Mouse (Mus musculus): ENCODE measurements around the gene Ccl28. TPM values are rescaled to one million over a fixed set of nuclear protein-coding genes. Genes with fewer than 3 reads are reported as not detected.
"Not testable (repeated sequence)": the region's sequence is repeated elsewhere in the genome, so short reads cannot be mapped to it uniquely, and the experiment has no call there.

Ccl28 gene
- polyA plus RNA-seq, 1 experiment from 2014 or later, result not detected

GRCm38 (mm10) chr13:119618841-119619240, 4.8 kb upstream of the Ccl28 start:
- no peak for ATAC-seq
- Histone ChIP-seq H3K4me2 (ENCODE audit: low read depth, low read length) (no peak overlapping the region), H3K9me3 (ENCODE audit: low read length) (no peaks in the 10 kb centered on the region), H3K9ac (replicated peaks) (no peak overlapping the region), H3K4me1 (ENCODE audit: insufficient read depth) (no peaks in the 10 kb centered on the region), H3K27me3 (ENCODE audit: insufficient read depth, low read length) (no peaks in the 10 kb centered on the region), H3K4me3 (ENCODE audit: low read depth, low read length) (no peak overlapping the region), H3K36me3 (replicated peaks; ENCODE audit: insufficient read depth, low read length) (no peaks in the 10 kb centered on the region), H3K27ac (ENCODE audit: low read depth) (no peak overlapping the region)
- no peak for DNase-seq
- WGBS (ENCODE audit: insufficient replicate concordance), result 86% methylated on average over 3 of the region's 3 CpGs
- TF ChIP-seq EP300 (IDR thresholded peaks at IDR 0.05; ENCODE audit: low read depth) (no peak), CTCF (IDR thresholded peaks at IDR 0.05; ENCODE audit: low read depth) (no peak)

GRCm38 (mm10) chr13:119619735-119620134, 3.9 kb upstream of the Ccl28 start:
- Histone ChIP-seq H3K27me3 (ENCODE audit: insufficient read depth, low read length) (no peaks in the 10 kb centered on the region), H3K4me3 (ENCODE audit: low read depth, low read length) (no peak overlapping the region), H3K36me3 (replicated peaks; ENCODE audit: insufficient read depth, low read length) (no peaks in the 10 kb centered on the region), H3K4me2 (ENCODE audit: low read depth, low read length) (no peak overlapping the region), H3K4me1 (ENCODE audit: insufficient read depth) (no peaks in the 10 kb centered on the region), H3K9me3 (ENCODE audit: low read length) (no peaks in the 10 kb centered on the region), H3K27ac (ENCODE audit: low read depth) (no peak overlapping the region), H3K9ac (replicated peaks) (no peak overlapping the region)
- no peak for DNase-seq
- ATAC-seq, result no peak
- no peak for TF ChIP-seq EP300 (IDR thresholded peaks at IDR 0.05; ENCODE audit: low read depth)
- TF ChIP-seq CTCF (IDR thresholded peaks at IDR 0.05; ENCODE audit: low read depth), result no peak
- 59% methylated on average over 3 of the region's 3 CpGs for WGBS (ENCODE audit: insufficient replicate concordance)

- H3K9me3 ChIP-seq (ENCODE audit: low read length); H3K27ac ChIP-seq (ENCODE audit: low read depth); H3K4me1 ChIP-seq (ENCODE audit: insufficient read depth); H3K9ac ChIP-seq (replicated peaks); H3K4me3 ChIP-seq (ENCODE audit: low read depth, low read length); H3K27me3 ChIP-seq (ENCODE audit: insufficient read depth, low read length); DNase-seq; H3K36me3 ChIP-seq (replicated peaks; ENCODE audit: insufficient read depth, low read length); H3K4me2 ChIP-seq (ENCODE audit: low read depth, low read length): not testable (repeated sequence)
- ATAC-seq, result 0 out of 2 replicates have a peak, but pooled peaks have one; percentile 38
- WGBS (ENCODE audit: insufficient replicate concordance), result 55% methylated on average over 5 of the region's 5 CpGs
- peak; percentile 29 for TF ChIP-seq CTCF (IDR thresholded peaks at IDR 0.05; ENCODE audit: low read depth)
Measured at GRCm38 (mm10) chr13:119625952-119626351, 2.3 kb downstream of the Ccl28 start.

GRCm38 (mm10) chr13:119631482-119632155, 8.0 kb downstream of the Ccl28 start:
- peak; percentile 99 for ATAC-seq
- H3K4me1 ChIP-seq (ENCODE audit: insufficient read depth), result no peaks in the 10 kb centered on the region
- H3K4me2 ChIP-seq (ENCODE audit: low read depth, low read length), result peak overlapping the region; percentile 69
- no peaks in the 10 kb centered on the region for H3K9me3 ChIP-seq (ENCODE audit: low read length)
- H3K27ac ChIP-seq (ENCODE audit: low read depth), result no peak overlapping the region
- H3K36me3 ChIP-seq (replicated peaks; ENCODE audit: insufficient read depth, low read length), result no peaks in the 10 kb centered on the region
- 2% methylated on average over 22 of the region's 33 CpGs for WGBS (ENCODE audit: insufficient replicate concordance)
- H3K27me3 ChIP-seq (ENCODE audit: insufficient read depth, low read length), result no peaks in the 10 kb centered on the region
- DNase-seq, result peak; percentile 85
- TF ChIP-seq CTCF (IDR thresholded peaks at IDR 0.05; ENCODE audit: low read depth), result no peak
- no peak for TF ChIP-seq EP300 (IDR thresholded peaks at IDR 0.05; ENCODE audit: low read depth)
- H3K4me3 ChIP-seq (ENCODE audit: low read depth, low read length), result peak overlapping the region; percentile 44
- 0 out of 2 replicates have a peak overlapping the region, but pooled peaks have one; percentile 46 for H3K9ac ChIP-seq (replicated peaks)

- H3K4me2 ChIP-seq (ENCODE audit: low read depth, low read length), result peak overlapping the region; percentile 69
- no peaks in the 10 kb centered on the region for H3K36me3 ChIP-seq (replicated peaks; ENCODE audit: insufficient read depth, low read length)
- no peaks in the 10 kb centered on the region for H3K4me1 ChIP-seq (ENCODE audit: insufficient read depth)
- TF ChIP-seq EP300 (IDR thresholded peaks at IDR 0.05; ENCODE audit: low read depth), result no peak
- TF ChIP-seq CTCF (IDR thresholded peaks at IDR 0.05; ENCODE audit: low read depth), result no peak
- no peak for ATAC-seq
- no peaks in the 10 kb centered on the region for H3K27me3 ChIP-seq (ENCODE audit: insufficient read depth, low read length)
- peak overlapping the region; percentile 44; the same call in 1 of the 2 replicates for H3K4me3 ChIP-seq (ENCODE audit: low read depth, low read length)
- H3K9ac ChIP-seq (replicated peaks), result no peak overlapping the region
- DNase-seq, result no peak
- WGBS (ENCODE audit: insufficient replicate concordance), result 79% methylated on average over 4 of the region's 4 CpGs
- H3K9me3 ChIP-seq (ENCODE audit: low read length), result no peaks in the 10 kb centered on the region
- H3K27ac ChIP-seq (ENCODE audit: low read depth), result no peak overlapping the region
Measured at GRCm38 (mm10) chr13:119632156-119632548, 8.5 kb downstream of the Ccl28 start.

GRCm38 (mm10) chr13:119635496-119635895, 11.9 kb downstream of the Ccl28 start:
- ATAC-seq, result no peak

More at GRCm38 (mm10) chr13:119635496-119635895, 11.9 kb downstream of the Ccl28 start:
- Histone ChIP-seq H3K36me3 (replicated peaks; ENCODE audit: insufficient read depth, low read length) (no peaks in the 10 kb centered on the region), H3K4me1 (ENCODE audit: insufficient read depth) (no peaks in the 10 kb centered on the region), H3K27me3 (ENCODE audit: insufficient read depth, low read length) (no peaks in the 10 kb centered on the region), H3K9me3 (ENCODE audit: low read length) (no peaks in the 10 kb centered on the region), H3K9ac (replicated peaks) (no peak overlapping the region), H3K4me2 (ENCODE audit: low read depth, low read length) (no peak overlapping the region), H3K4me3 (ENCODE audit: low read depth, low read length) (no peak overlapping the region), H3K27ac (ENCODE audit: low read depth) (no peak overlapping the region)
- no peak for DNase-seq
- WGBS (ENCODE audit: insufficient replicate concordance), result 45% methylated on average over 2 of the region's 2 CpGs
- no peak for TF ChIP-seq CTCF (IDR thresholded peaks at IDR 0.05; ENCODE audit: low read depth)
- TF ChIP-seq EP300 (IDR thresholded peaks at IDR 0.05; ENCODE audit: low read depth), result no peak

All from liver, postnatal 0 days (tissue).